Mouse (Mus musculus) ES-E14 (cell line): ENCODE results near the gene Zbed4.

Experiments used
- HCFC1 ChIP-seq: IDR thresholded peaks from 2 replicates; pipeline ENCODE4 v1.6.1; 2012; ENCODE audit warnings: low read length, inconsistent platforms, borderline replicate concordance; ENCODE audit not compliant: insufficient read depth
- ZC3H11A ChIP-seq: IDR thresholded peaks from 2 replicates; pipeline ENCODE4 v1.6.1; 2012; ENCODE audit warnings: low read depth, mild to moderate bottlenecking, inconsistent platforms, low read length, borderline replicate concordance

DNA sequence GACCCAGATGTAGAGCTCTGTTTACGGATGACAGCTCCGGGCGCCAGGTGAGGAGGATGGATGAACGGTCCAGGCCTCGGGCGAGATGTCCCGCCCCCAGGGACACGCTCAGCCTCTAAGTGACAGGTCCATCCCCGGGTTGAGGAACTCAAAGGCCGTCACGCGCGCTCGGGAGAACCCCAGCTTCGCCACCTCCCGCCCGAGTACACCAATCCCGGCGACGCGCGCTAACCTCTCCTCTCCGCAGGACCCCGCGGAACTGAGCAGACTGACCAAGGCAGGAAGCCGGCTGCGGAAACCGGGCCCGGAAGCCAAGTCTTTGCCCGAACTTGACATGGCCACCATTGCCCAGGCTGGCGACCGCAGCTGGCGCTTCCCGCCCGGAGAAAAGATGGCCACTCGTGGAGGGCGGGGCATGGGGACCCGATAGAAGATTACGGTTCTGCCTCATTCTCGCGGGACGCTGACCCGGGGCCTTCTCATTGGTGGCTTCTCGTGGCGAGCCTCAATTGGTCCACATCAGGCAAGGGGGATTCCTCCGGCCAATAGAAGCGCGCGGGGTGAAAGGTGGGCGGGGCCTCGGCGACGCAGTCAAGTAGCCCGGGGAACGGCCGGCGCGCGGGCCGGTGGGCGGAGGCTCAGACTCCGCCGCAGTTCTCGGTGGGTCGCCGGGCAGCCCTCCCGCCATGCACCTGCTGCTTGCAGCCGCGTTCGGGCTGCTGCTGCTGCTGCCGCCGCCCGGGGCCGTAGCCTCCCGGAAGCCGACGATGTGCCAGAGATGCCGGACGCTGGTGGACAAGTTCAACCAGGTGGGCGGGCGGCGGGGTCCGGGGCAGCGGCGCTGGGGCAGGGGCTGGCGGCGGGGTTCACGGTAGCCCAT lies 67.8 kb downstream of the Zbed4 start, which contains the start of the genes Alg12 and Creld2:
- TF ChIP-seq HCFC1: peak; percentile 94
- no peak for TF ChIP-seq ZC3H11A
